Mouse (Mus musculus) heart, postnatal 25 days (tissue): Measurements from ENCODE around the gene Vac14. TPM values are rescaled to one million over a fixed set of nuclear protein-coding genes. Genes with fewer than 3 reads are reported as not detected.

ENCODE experiments used
- DNase-seq: peaks from one replicate; pipeline ENCODE4 v3.0.0; 2022; ENCODE audit warnings: low spot score
- intact Hi-C: fragments of 180-260 bp; cut with DNase I; formaldehyde crosslinking; loops from one replicate; pipeline ENCODE4 v1.15.1; 2025
- total RNA-seq, 2 experiments: library from RNA; stranded (reverse); gene quantifications; 2 replicates each; pipeline ENCODE4 v1.2.3; 2021

The Vac14 gene
- 10 to 100 TPM; 14.7 to 15.3 TPM for total RNA-seq

GRCm38 (mm10) chr8:110618391-110619207 lies at the start of gene Vac14:
Gene Vac14 (plus strand): TSS chr8:110618585.
- intact Hi-C loops, result loop anchor here (10.0 kb wide), 1 partner anchor 404 kb away; the partner anchor contains the start of gene Cmtr2
- DNase-seq, result peak; percentile 91

- DNase-seq, result no peak
- intact Hi-C loops, result no loop called here
Measured at GRCm38 (mm10) chr8:110592641-110593040, 25.7 kb upstream of the Vac14 start.

DNA sequence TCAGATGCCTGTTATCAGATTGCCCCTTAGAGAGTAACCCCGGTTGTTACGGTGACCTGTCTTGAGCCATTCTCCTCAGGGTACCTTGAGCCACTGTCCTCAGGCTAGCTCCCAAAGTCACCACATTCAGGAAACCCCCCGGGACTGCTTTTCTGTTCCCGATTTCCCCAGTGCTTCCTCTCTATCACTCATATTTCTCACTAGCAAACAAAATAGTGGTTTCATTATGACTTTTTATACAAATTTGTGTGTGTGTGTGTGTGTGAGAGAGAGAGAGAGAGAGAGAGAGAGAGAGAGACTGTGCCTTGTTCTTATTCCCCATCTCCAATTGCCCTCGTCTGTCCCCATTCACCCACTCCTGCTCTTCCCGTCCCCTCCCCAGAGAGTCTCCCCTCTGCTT lies 24.2 kb upstream of the Vac14 start:
- no peak for DNase-seq

DNA sequence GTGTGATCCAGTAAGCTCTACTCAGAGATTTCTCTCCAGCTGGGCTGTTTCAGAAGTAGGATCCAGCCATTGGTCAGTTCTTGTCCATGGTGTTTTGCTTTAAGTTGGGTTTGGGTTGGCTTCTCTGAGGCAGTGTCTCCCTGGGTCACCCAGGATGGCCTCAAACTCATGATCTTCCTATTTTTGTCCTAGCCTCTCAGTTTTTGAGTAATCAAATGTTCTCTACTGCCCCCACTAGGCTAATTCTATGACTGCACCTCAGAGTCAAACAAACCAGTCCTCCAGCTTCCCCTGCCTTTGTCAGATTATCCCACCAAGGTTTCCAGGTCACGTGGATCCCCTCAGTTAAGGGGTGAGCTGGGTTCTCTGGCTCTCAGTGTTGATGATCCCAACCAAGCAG lies 13.8 kb upstream of the Vac14 start:
- intact Hi-C loops, result loop anchor here (5.0 kb wide), 1 partner anchor 457 kb away; no protein-coding TSS in a partner anchor
- DNase-seq, result no peak

More for the DNA sequence above, 24.2 kb upstream of the Vac14 start:
- intact Hi-C loops, result no loop called here

DNA sequence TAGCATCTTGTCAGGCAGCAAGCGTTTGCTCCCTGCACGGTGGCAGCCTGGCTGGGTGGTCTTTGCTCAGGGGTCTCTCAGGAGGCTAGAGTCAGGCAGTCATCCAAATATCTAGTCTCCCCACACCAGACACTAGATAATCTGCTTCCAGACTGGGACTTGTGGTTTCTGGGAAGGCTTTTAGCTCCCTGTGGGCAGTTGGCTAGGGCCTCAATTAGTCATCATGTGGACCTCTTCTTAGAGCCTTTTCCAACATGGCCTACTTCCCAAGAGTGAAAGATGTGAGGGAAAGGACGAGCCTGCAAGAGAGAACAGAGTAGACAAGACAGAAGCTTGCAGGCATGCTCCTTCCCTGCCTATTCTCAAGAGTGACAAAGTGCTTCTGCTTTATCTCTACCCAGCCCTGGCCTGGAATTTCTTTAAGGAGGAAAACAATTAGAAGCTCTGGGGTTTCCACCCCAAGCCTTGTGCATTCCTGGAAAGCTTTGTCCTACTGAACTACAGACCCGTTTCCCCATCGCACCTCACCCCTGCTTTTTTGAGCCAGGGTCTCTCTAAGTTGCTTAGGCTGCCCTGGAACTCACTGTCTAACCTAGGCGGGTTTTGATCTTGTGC lies 12.9 kb upstream of the Vac14 start:
- DNase-seq, result no peak

GRCm38 (mm10) chr8:110615730-110616129 lies 2.7 kb upstream of the Vac14 start:
- DNase-seq, result no peak
- intact Hi-C loops, result loop anchor here (10.0 kb wide), 1 partner anchor 401 kb away; the partner anchor contains the start of gene Cmtr2

More for the DNA sequence above, 12.9 kb upstream of the Vac14 start:
- intact Hi-C loops, result no loop called here

- no peak for DNase-seq
- intact Hi-C loops, result loop anchor here (10.0 kb wide), 1 partner anchor 403 kb away; the partner anchor contains the start of gene Cmtr2
Measured at GRCm38 (mm10) chr8:110617801-110618358, 505 bp upstream of the Vac14 start.

- DNase-seq, result no peak
Measured at GRCm38 (mm10) chr8:110619208-110619574, 806 bp downstream of the Vac14 start.

GRCm38 (mm10) chr8:110619919-110620318 lies 1.5 kb downstream of the Vac14 start:
- DNase-seq, result no peak
- intact Hi-C loops, result loop anchor here (10.0 kb wide), 1 partner anchor 405 kb away; the partner anchor contains the start of gene Cmtr2

More at GRCm38 (mm10) chr8:110619208-110619574, 806 bp downstream of the Vac14 start:
- intact Hi-C loops, result loop anchor here (10.0 kb wide), 1 partner anchor 404 kb away; the partner anchor contains the start of gene Cmtr2

DNA sequence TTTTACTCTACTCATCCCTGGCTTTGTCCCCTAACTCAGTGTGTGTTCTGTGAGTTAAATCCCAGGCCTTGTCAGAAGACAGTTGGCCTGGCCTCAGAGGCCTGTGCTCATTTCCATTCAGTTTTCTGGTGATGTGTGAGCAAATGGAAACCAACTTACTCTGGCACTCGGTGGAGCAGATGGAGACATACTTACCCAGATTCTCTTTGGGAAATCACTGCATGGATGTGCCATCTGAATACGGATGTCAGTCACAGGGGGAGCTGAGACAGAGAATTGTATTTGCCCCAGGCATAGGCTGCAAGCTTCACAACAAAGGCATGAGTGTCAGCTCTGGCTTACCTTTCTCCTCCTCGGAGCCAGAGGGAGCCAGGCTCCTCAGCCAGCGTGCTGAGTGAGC lies 8.0 kb downstream of the Vac14 start:
- DNase-seq, result no peak
- intact Hi-C loops, result no loop called here

GRCm38 (mm10) chr8:110629245-110630063 lies 11.1 kb downstream of the Vac14 start:
- DNase-seq, result no peak
- intact Hi-C loops, result no loop called here

- intact Hi-C loops, result no loop called here
- DNase-seq, result no peak
Measured at GRCm38 (mm10) chr8:110630079-110630478, 11.7 kb downstream of the Vac14 start.

- intact Hi-C loops, result no loop called here
- peak; percentile 21 for DNase-seq
Measured at GRCm38 (mm10) chr8:110630571-110631071, 12.2 kb downstream of the Vac14 start.

DNA sequence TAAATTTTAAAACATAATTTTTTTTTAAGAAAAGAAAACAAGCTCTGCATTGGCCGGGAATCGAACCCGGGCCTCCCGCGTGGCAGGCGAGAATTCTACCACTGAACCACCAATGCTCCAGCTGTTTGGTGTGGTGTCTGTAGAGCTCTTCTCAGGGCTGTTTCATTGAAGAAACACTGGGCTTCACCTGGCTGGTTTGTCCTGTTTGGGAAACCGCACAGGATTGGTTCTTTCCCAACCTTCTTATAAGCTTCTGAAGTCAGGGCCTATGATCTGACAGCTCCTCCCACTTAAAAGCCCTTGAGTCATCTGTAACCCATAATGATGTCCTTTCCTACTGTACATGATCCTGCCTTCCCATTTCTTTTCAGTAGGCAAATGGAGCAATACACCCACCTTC lies 12.8 kb downstream of the Vac14 start:
- intact Hi-C loops, result no loop called here
- no peak for DNase-seq

DNA sequence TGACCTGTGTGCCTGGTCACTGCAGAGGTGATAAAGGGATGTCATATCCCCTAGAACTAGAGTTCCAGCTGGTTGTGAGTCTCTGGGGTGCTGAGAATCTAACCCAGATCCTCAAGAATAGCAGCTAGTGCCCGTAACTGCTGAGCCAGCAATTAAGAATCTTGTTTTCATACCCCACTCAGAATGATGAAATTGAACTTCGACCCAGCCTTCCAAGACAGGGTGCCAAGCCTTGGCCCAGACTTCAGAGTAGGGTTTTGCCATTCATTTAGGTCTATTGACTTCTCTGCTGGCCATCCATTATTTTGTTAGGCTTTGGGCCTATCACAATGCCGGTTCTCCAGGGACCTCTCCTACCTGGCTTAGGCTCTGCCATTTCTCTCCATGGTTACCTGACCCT lies 15.4 kb downstream of the Vac14 start:
- intact Hi-C loops, result no loop called here
- DNase-seq, result no peak

GRCm38 (mm10) chr8:110636182-110636581 lies 17.8 kb downstream of the Vac14 start:
- intact Hi-C loops, result no loop called here
- DNase-seq, result no peak

GRCm38 (mm10) chr8:110642331-110642730 lies 23.9 kb downstream of the Vac14 start:
- DNase-seq, result no peak
- intact Hi-C loops, result loop anchor here (10.0 kb wide), 2 partner anchors 172 to 212 kb away; no protein-coding TSS in a partner anchor

DNA sequence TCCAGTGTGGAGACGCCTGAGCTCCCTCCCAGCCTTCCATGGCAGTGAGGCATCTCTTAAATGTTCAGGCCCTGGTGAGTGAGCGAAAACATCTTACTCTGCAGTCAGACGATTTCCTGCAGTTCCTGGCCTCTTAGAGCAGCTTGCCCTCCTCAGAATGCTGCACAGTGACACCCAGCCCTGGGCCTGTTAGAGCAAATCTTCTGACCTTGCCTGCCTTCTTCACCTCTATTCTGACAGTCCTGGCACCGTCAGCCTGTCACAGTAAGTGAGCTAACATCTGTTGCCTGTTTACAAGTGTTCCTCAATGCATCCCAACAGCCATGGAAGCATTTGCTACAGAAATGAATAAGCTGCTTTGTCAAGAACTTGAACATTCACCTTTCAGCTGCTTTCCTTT lies 24.8 kb downstream of the Vac14 start:
- intact Hi-C loops, result loop anchor here (10.0 kb wide), 2 partner anchors 172 to 212 kb away; no protein-coding TSS in a partner anchor
- DNase-seq, result no peak

DNA sequence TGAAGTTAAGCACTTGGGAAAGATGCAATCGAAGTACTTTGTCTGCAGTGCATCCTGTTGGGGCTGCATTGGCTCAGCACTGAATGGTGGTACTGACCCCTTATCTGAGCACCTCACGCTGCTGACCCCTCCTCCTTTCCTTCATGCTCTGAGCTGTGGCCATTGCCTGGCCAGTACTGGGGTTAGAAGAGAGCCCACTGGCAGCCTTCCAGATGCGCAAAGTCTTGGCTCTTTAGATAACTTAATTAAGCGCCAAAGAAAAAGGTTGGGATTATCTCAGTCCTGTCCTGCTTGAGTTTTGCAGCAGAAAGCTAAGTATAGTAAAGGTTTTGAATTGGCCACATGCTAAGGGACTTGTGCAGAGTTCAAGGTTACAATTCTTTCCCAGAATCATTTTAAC lies 26.0 kb downstream of the Vac14 start:
- DNase-seq, result no peak
- intact Hi-C loops, result loop anchor here (10.0 kb wide), 2 partner anchors 170 to 210 kb away; no protein-coding TSS in a partner anchor
